ENCODE assay signal across 23 mouse cellular contexts in the genomic region with DNA sequence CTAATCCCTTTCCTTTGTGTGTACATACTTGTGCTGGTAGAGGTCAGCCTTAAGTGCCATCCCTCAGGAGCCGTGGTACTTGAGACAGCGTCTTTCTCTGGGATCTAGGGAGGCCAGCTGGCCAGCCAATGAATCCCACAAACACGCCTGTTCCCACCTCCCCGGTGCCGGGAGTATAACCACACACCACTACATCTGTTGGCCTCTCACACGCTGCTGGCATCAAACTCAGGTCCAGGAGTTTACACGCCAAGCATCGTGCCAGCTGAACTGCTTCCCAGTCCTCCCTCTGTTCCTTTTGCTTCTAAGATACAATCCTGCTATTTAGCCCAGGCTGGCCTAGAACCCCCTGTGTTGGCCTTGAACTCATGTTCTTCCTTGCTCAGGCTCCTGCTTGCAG. TPM values are rescaled to one million over a fixed set of nuclear protein-coding genes. Genes with fewer than 3 reads are reported as not detected.
DNase-seq lines count a peak whose midpoint lies in the region; ATAC-seq and TF ChIP-seq lines count a peak whose summit lies in the region.
"Had no signal": no experiment of that assay in that cellular context is flagged by ENCODE, and none has a peak within 500 bp of the region (broad histone marks: within the 10 kb centered on the region; RNA-seq: fewer than 3 reads in every experiment).

No protein-coding gene starts in this region.

- peak; percentile 17 to 26 for DNase-seq in cerebellum, postnatal 14 days
- peak; percentile 17 for DNase-seq in limb, embryonic 11.5 days (ENCODE audit: low spot score)
- no peak for DNase-seq in limb, embryonic 10.5 days (ENCODE audit: low spot score)
- DNase-seq in fibroblast of lung, adult 2 months (ENCODE audit: low read depth): peak; percentile 89
- DNase-seq in hindbrain, postnatal 0 days (ENCODE audit: low spot score): no peak
- no peak for DNase-seq in urinary bladder, adult 18-20 months (ENCODE audit: low spot score in 2 of 2)
- DNase-seq: adrenal gland, adult 8-10 months; adrenal gland, postnatal 36 days; cerebellum, adult 11-12 months; cerebellum, adult 9-11 months; forebrain, postnatal 0 days; gastrocnemius, postnatal 14 days; heart, postnatal 36 days; kidney, adult 11 months had no signal

- H3K36me3 ChIP-seq in limb, embryonic 11.5 days (ENCODE audit: control insufficient read depth, insufficient read depth, low read length): no peaks in the 10 kb centered on the region
- H3K36me3 ChIP-seq in limb, embryonic 10.5 days: no peaks in the 10 kb centered on the region
- H3K36me3 ChIP-seq in myocyte (ENCODE audit: control insufficient read depth, insufficient read depth): no peaks in the 10 kb centered on the region
- H3K36me3 ChIP-seq in hindbrain, postnatal 0 days (ENCODE audit: insufficient read depth, low read length): no peaks in the 10 kb centered on the region
- H3K36me3 ChIP-seq: embryonic facial prominence, embryonic 15.5 days; forebrain, embryonic 12.5 days; heart, embryonic 13.5 days; hindbrain, embryonic 15.5 days had no signal

- no peak overlapping the region for H3K4me3 ChIP-seq in limb, embryonic 11.5 days (ENCODE audit: low read depth, low read length)
- H3K4me3 ChIP-seq in limb, embryonic 10.5 days: no peak overlapping the region
- no peak overlapping the region for H3K4me3 ChIP-seq in myocyte
- no peak overlapping the region for H3K4me3 ChIP-seq in hindbrain, postnatal 0 days (ENCODE audit: low read length)
- H3K4me3 ChIP-seq: embryonic facial prominence, embryonic 15.5 days; erythroblast, embryonic 14.5 days; forebrain, embryonic 12.5 days; heart, embryonic 13.5 days; hindbrain, embryonic 15.5 days had no signal

- no peaks in the 10 kb centered on the region for H3K9me3 ChIP-seq in limb, embryonic 11.5 days (ENCODE audit: control insufficient read depth, low read length)
- H3K9me3 ChIP-seq in limb, embryonic 10.5 days (replicated peaks): no peaks in the 10 kb centered on the region
- no peaks in the 10 kb centered on the region for H3K9me3 ChIP-seq in hindbrain, postnatal 0 days (ENCODE audit: low read length)
- H3K9me3 ChIP-seq: embryonic facial prominence, embryonic 15.5 days; forebrain, embryonic 12.5 days; heart, embryonic 13.5 days; hindbrain, embryonic 15.5 days had no signal

- ATAC-seq in cerebellum, adult (ENCODE audit: insufficient number of reproducible peaks, low FRiP score, low TSS enrichment): no peak
- ATAC-seq in limb, embryonic 11.5 days (ENCODE audit: insufficient number of reproducible peaks, low FRiP score, low TSS enrichment, low read depth): no peak
- ATAC-seq in hindbrain, postnatal 0 days: no peak
- ATAC-seq: forebrain, postnatal 0 days; inflammation-experienced regulatory T-cells, adult 6 months had no signal

- TF ChIP-seq POLR2A in myocyte (IDR thresholded peaks at IDR 0.05; ENCODE audit: insufficient read length, low read depth): no peak

- no peak overlapping the region for H3K27ac ChIP-seq in limb, embryonic 11.5 days (replicated peaks; ENCODE audit: low read depth, low read length)
- H3K27ac ChIP-seq in limb, embryonic 10.5 days: no peak overlapping the region
- no peak overlapping the region for H3K27ac ChIP-seq in hindbrain, postnatal 0 days
- H3K27ac ChIP-seq: embryonic facial prominence, embryonic 15.5 days; forebrain, embryonic 12.5 days; heart, embryonic 13.5 days; hindbrain, embryonic 15.5 days had no signal

- H3K27me3 ChIP-seq in limb, embryonic 11.5 days (ENCODE audit: control insufficient read depth, insufficient read depth, low read length): no peaks in the 10 kb centered on the region
- H3K27me3 ChIP-seq in limb, embryonic 10.5 days (ENCODE audit: low read depth, poor library complexity, severe bottlenecking): no peaks in the 10 kb centered on the region
- H3K27me3 ChIP-seq in myocyte (ENCODE audit: control insufficient read depth, insufficient read depth, insufficient read length): no peaks in the 10 kb centered on the region
- no peaks in the 10 kb centered on the region for H3K27me3 ChIP-seq in hindbrain, postnatal 0 days (ENCODE audit: insufficient read depth, low read length)
- H3K27me3 ChIP-seq: embryonic facial prominence, embryonic 15.5 days; forebrain, embryonic 12.5 days; heart, embryonic 13.5 days; hindbrain, embryonic 15.5 days had no signal

- H3K4me1 ChIP-seq in limb, embryonic 11.5 days (ENCODE audit: control insufficient read depth, insufficient read depth, low read length): no peaks in the 10 kb centered on the region
- H3K4me1 ChIP-seq in limb, embryonic 10.5 days: no peaks in the 10 kb centered on the region
- H3K4me1 ChIP-seq in hindbrain, postnatal 0 days (ENCODE audit: insufficient read depth, low read length): no peaks in the 10 kb centered on the region
- H3K4me1 ChIP-seq: embryonic facial prominence, embryonic 15.5 days; forebrain, embryonic 12.5 days; heart, embryonic 13.5 days; hindbrain, embryonic 15.5 days had no signal

- no peak overlapping the region for H3K9ac ChIP-seq in limb, embryonic 11.5 days (ENCODE audit: low read length)
- no peak overlapping the region for H3K9ac ChIP-seq in hindbrain, postnatal 0 days (replicated peaks; ENCODE audit: low read length)
- H3K9ac ChIP-seq: embryonic facial prominence, embryonic 15.5 days; forebrain, embryonic 12.5 days; forebrain, postnatal 0 days; heart, embryonic 13.5 days; hindbrain, embryonic 15.5 days had no signal

- 88% methylated on average over 8 of the region's 8 CpGs for WGBS in limb, embryonic 11.5 days
- 95% methylated on average over 8 of the region's 8 CpGs for WGBS in limb, embryonic 10.5 days
- 85% methylated on average over 8 of the region's 8 CpGs for WGBS in hindbrain, postnatal 0 days

- no peak overlapping the region for H3ac ChIP-seq in myocyte (ENCODE audit: control insufficient read depth, insufficient read length)

- H3K79me2 ChIP-seq in myocyte (ENCODE audit: control insufficient read depth, insufficient read depth): no peaks in the 10 kb centered on the region

- TF ChIP-seq CTCF in hindbrain, postnatal 0 days (IDR thresholded peaks at IDR 0.05; ENCODE audit: low read depth): no peak

- no peak overlapping the region for H3K4me2 ChIP-seq in limb, embryonic 11.5 days (ENCODE audit: low read depth, severe bottlenecking)
- H3K4me2 ChIP-seq in myocyte (ENCODE audit: low read depth): no peak overlapping the region
- H3K4me2 ChIP-seq in hindbrain, postnatal 0 days (ENCODE audit: low read depth, low read length): no peak overlapping the region
- H3K4me2 ChIP-seq: embryonic facial prominence, embryonic 15.5 days; forebrain, embryonic 12.5 days; heart, embryonic 13.5 days; hindbrain, embryonic 15.5 days had no signal

TF ChIP-seq in myocyte, 11 proteins besides CTCF, POLR2A, EP300 and RAD21:
- TF ChIP-seq USF1 (IDR thresholded peaks at IDR 0.05; ENCODE audit: low read depth): no peak
- TF ChIP-seq CEBPB (IDR thresholded peaks at IDR 0.05; ENCODE audit: insufficient read depth, poor library complexity, severe bottlenecking): no peak
- no peak for TF ChIP-seq MAX (IDR thresholded peaks at IDR 0.05; ENCODE audit: low read depth)
- peak; percentile 64 for TF ChIP-seq TCF3 (IDR thresholded peaks at IDR 0.05; ENCODE audit: insufficient read length, low read depth)
- peak; percentile 78 to 96 (median 82) for TF ChIP-seq MYOG (IDR thresholded peaks at IDR 0.05; ENCODE audit: control insufficient read depth in 1 of 3, insufficient read depth in 1 of 3, insufficient read length in 2 of 3, low read depth in 2 of 3)
- no peak for TF ChIP-seq REST (IDR thresholded peaks at IDR 0.05; ENCODE audit: insufficient read depth, insufficient read length)
- TF ChIP-seq E2F4 (IDR thresholded peaks at IDR 0.05; ENCODE audit: insufficient read depth): no peak
- TF ChIP-seq MYOD1 (IDR thresholded peaks at IDR 0.05; ENCODE audit: control insufficient read depth in 1 of 3, insufficient read length in 2 of 3, low read depth in 2 of 3): peak; percentile 26 to 95 (median 77)
- TF ChIP-seq TCF12 (IDR thresholded peaks at IDR 0.05; ENCODE audit: insufficient read depth, poor library complexity, severe bottlenecking): peak; percentile 63

RNA-seq across cellular contexts. Expression of gene Susd5, which starts 54.2 kb away (rescaled TPM):
- 0.64 and 1.7 TPM in 2 replicates for polyA plus RNA-seq in limb, embryonic 11.5 days (2014; fragmentation: Nextera tagmentation; extraction: Ambion mirVana)
- polyA plus RNA-seq in limb, embryonic 10.5 days (2016; fragmentation: Nextera tagmentation; extraction: Ambion mirVana): 0.13 and 0.66 TPM in 2 replicates
- 2.5 TPM for polyA plus RNA-seq in myocyte (2012; fragmentation: generic; extraction: Trizol)
- total RNA-seq in hindbrain, postnatal 0 days (2014; rRNA removed): 2.6 TPM in 2 replicates
- 1.8 and 2.0 TPM in 2 replicates for polyA plus RNA-seq in hindbrain, postnatal 0 days (2015; fragmentation: Nextera tagmentation; extraction: Ambion mirVana)
- total RNA-seq: common myeloid progenitor, adult 5-6 weeks had no signal
- polyA plus RNA-seq: erythroblast, embryonic 14.5 days; inflammation-experienced regulatory T-cells, adult 6 months had no signal

Comparison
In these comparisons a context has a peak if more than half of its experiments do, and no peak if none do; other contexts are left out.
1. DNase-seq: peak in cerebellum, postnatal 14 days (2 of 2), limb, embryonic 11.5 days (single experiment) and fibroblast of lung, adult 2 months (single experiment); none in limb, embryonic 10.5 days (single experiment), hindbrain, postnatal 0 days (single experiment) and urinary bladder, adult 18-20 months (0 of 2).